Mouse (Mus musculus) B cell, adult 62 days (primary cell): ENCODE data around the gene Gm10750. TPM values are rescaled to one million over a fixed set of nuclear protein-coding genes. Genes with fewer than 3 reads are reported as not detected.

Experiments
- total RNA-seq: library from RNA; stranded (reverse); gene quantifications from 4 replicates; pipeline ENCODE4 v1.2.4, GENCODE M21; 2023

Gm10750 gene
- not detected in 4 replicates for total RNA-seq

DNA sequence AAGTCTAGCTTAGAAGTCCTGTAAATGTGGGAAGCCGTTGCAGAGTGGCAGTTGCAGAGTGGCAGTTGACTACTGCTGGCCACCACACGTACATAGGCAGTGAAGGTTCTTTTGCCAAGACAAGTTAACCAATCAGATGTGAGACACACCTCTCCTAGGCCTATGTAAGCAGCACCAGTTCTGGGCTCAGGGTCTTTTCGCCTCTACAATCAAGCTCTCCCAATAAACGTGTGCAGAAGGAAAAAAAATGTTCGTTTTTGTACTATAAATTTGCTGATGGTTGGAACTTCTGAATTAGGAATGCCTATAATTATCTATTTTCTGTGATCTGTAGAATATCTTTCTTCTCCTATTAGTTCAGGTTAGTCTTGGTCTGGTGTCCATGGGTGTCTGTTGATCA lies at the start of gene Gm10750:
Gm10750 (minus strand) TSS at position 101 of the 400 bp plus-strand sequence.

GRCm38 (mm10) chr2:149003151-149003550 lies 13.9 kb downstream of the Gm10750 start, which contains the start of gene Gm1330:
TSS of gene Gm1330 (minus strand) at chr2:149003251.

Other genes with a start within 250 kb of the Gm10750 start
- not detected in 4 replicates for gene Cst11, start 245.7 kb downstream of the Gm10750 start, total RNA-seq
- not detected in 4 replicates for gene 8030411F24Rik, start 235.2 kb downstream of the Gm10750 start, total RNA-seq
- not detected in 4 replicates for gene Cst12, start 227.9 kb downstream of the Gm10750 start, total RNA-seq
- gene Cst8, start 218.5 kb downstream of the Gm10750 start, total RNA-seq: not detected in 4 replicates
- not detected in 4 replicates for gene Cst13, start 197.2 kb downstream of the Gm10750 start, total RNA-seq
- not detected in 4 replicates for gene Cst9, start 182.1 kb downstream of the Gm10750 start, total RNA-seq
- not detected in 4 replicates for gene 9230104L09Rik, start 152.2 kb downstream of the Gm10750 start, total RNA-seq
- 149 to 170 TPM (median 162 TPM) in 4 replicates for gene Cst3, start 141.5 kb downstream of the Gm10750 start, total RNA-seq
- gene Gm1330, start 14.0 kb downstream of the Gm10750 start, total RNA-seq: not detected in 4 replicates